Mouse (Mus musculus) neural tube, embryonic 10.5 days (tissue): Measurements from ENCODE around the gene Gm3532.
"Not testable (repeated sequence)": the region's sequence is repeated elsewhere in the genome, so short reads cannot be mapped to it uniquely, and the experiment has no call there.

Experiments used
- DNase-seq: peaks from one replicate; pipeline ENCODE4 v3.0.0-alpha.2; 2017; ENCODE audit warnings: low spot score; ENCODE audit errors: extremely low spot score

Gm3532 gene

GRCm38 (mm10) chr14:5538196-5538595 lies at the start of gene Gm3532:
TSS of gene Gm3532 (plus strand) at chr14:5538496.
- DNase-seq, result not testable (repeated sequence)

DNA sequence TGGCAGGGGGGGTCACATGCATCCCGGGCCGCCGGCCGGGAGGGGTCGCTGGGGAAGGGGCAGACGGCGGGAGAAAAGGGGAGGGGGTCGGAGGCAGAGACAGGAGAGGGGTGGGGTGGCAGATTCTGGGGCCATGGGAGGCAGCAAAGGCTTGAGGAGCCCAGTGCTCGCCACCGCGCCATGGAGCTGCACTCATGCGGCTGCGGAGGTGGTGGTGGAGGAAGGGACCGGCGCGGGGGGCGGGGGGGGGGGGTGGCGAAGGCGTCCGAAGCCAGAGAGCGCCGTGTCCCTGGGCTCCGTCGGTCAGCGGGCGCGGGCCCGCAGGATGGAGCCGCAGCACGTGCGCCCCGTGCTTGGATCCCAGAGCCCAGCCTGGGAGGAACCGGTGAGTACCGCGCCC lies 36.9 kb upstream of the Gm3532 start, which contains the start of gene Gm3488:
Gene Gm3488, plus strand, starts transcription at position 301 of the 400 bp plus-strand sequence.
- DNase-seq, result not testable (repeated sequence)
